Comparison of ENCODE assay signal across 11 mouse cellular contexts in the genomic region with DNA sequence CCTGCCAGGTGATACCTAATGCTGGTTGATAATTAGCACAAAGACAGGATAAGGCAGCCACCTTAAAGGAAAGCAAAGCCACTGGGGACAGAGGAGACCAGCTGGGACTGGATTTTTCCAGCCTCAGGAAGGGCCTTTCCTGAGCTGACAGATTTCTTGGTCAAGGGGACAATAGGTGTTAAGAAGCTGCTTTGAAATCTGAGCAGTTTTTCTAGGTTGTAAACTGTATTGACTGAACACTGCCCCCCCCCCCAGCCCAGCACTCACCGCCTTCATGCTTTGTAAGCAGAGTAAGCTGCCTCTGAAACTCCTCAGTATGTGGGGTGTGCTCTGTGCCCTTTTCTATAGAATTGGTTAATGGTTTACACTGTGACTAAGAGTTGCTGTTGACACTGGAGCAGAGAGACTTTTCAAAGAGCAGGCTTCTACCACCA. TPM values are rescaled to one million over a fixed set of nuclear protein-coding genes. Genes with fewer than 3 reads are reported as not detected.
DNase-seq lines count a peak whose midpoint lies in the region; ATAC-seq and TF ChIP-seq lines count a peak whose summit lies in the region.
"Had no signal": no experiment of that assay in that cellular context is flagged by ENCODE, and none has a peak within 500 bp of the region (broad histone marks: within the 10 kb centered on the region; RNA-seq: fewer than 3 reads in every experiment).

No protein-coding gene starts in this region.

- H3K36me3 ChIP-seq in lung, embryonic 15.5 days, result no peaks in the 10 kb centered on the region
- H3K36me3 ChIP-seq in embryonic facial prominence, embryonic 10.5 days (replicated peaks), result no peaks in the 10 kb centered on the region
- no peaks in the 10 kb centered on the region for H3K36me3 ChIP-seq in kidney, postnatal 0 days (ENCODE audit: insufficient read depth, low read length)
- H3K36me3 ChIP-seq in midbrain, embryonic 14.5 days (ENCODE audit: control insufficient read depth, insufficient read depth, low read length), result no peaks in the 10 kb centered on the region
- H3K36me3 ChIP-seq: limb, embryonic 12.5 days had no signal

- no peaks in the 10 kb centered on the region for H3K27me3 ChIP-seq in lung, embryonic 15.5 days
- H3K27me3 ChIP-seq in embryonic facial prominence, embryonic 10.5 days (replicated peaks; ENCODE audit: low read depth, poor library complexity, severe bottlenecking), result no peaks in the 10 kb centered on the region
- no peaks in the 10 kb centered on the region for H3K27me3 ChIP-seq in kidney, postnatal 0 days (ENCODE audit: insufficient read depth, low read length)
- no peaks in the 10 kb centered on the region for H3K27me3 ChIP-seq in midbrain, embryonic 14.5 days (ENCODE audit: control insufficient read depth, insufficient read depth, low read length)
- H3K27me3 ChIP-seq: limb, embryonic 12.5 days had no signal

- intact Hi-C loops in left cerebral cortex, postnatal 14 days (cut with DNase I), result no loop called here

- no peaks in the 10 kb centered on the region for H3K9me3 ChIP-seq in lung, embryonic 15.5 days
- no peaks in the 10 kb centered on the region for H3K9me3 ChIP-seq in embryonic facial prominence, embryonic 10.5 days
- H3K9me3 ChIP-seq in kidney, postnatal 0 days (replicated peaks; ENCODE audit: low read length), result no peaks in the 10 kb centered on the region
- H3K9me3 ChIP-seq in midbrain, embryonic 14.5 days (ENCODE audit: control insufficient read depth, low read length), result no peaks in the 10 kb centered on the region
- H3K9me3 ChIP-seq: limb, embryonic 12.5 days had no signal

- peak overlapping the region; percentile 4; the same call in 1 of the 2 replicates for H3K4me2 ChIP-seq in lung, embryonic 15.5 days
- no peak overlapping the region for H3K4me2 ChIP-seq in kidney, postnatal 0 days (ENCODE audit: low read length)
- no peak overlapping the region for H3K4me2 ChIP-seq in midbrain, embryonic 14.5 days (ENCODE audit: low read length)
- H3K4me2 ChIP-seq: limb, embryonic 12.5 days had no signal

- peaks cover 10% of the 10 kb centered on the region; the same call in 1 of the 2 replicates for H3K4me1 ChIP-seq in lung, embryonic 15.5 days
- H3K4me1 ChIP-seq in embryonic facial prominence, embryonic 10.5 days, result peaks cover 9% of the 10 kb centered on the region
- no peaks in the 10 kb centered on the region for H3K4me1 ChIP-seq in kidney, postnatal 0 days (replicated peaks; ENCODE audit: insufficient read depth, low read length)
- no peaks in the 10 kb centered on the region; the same call in 1 of the 2 replicates for H3K4me1 ChIP-seq in midbrain, embryonic 14.5 days (ENCODE audit: control insufficient read depth, insufficient read depth, low read length)
- H3K4me1 ChIP-seq: limb, embryonic 12.5 days had no signal

- no peak for TF ChIP-seq CTCF in kidney, postnatal 0 days (IDR thresholded peaks at IDR 0.05; ENCODE audit: low read depth)

- H3K27ac ChIP-seq in lung, embryonic 15.5 days, result peak overlapping the region; percentile 81
- H3K27ac ChIP-seq in embryonic facial prominence, embryonic 10.5 days (replicated peaks), result peak overlapping the region; percentile 44; the same call in 1 of the 2 replicates
- H3K27ac ChIP-seq in kidney, postnatal 0 days, result peak overlapping the region; percentile 72
- H3K27ac ChIP-seq in midbrain, embryonic 14.5 days (replicated peaks; ENCODE audit: low read depth, low read length), result no peak overlapping the region
- H3K27ac ChIP-seq: limb, embryonic 12.5 days had no signal

- WGBS in lung, embryonic 15.5 days, result 5% methylated on average over 1 of the region's 1 CpGs
- WGBS in embryonic facial prominence, embryonic 10.5 days, result 35% methylated on average over 1 of the region's 1 CpGs
- 13% methylated on average over 1 of the region's 1 CpGs for WGBS in kidney, postnatal 0 days
- WGBS in midbrain, embryonic 14.5 days, result 0% methylated on average over 1 of the region's 1 CpGs

- H3K4me3 ChIP-seq in lung, embryonic 15.5 days, result no peak overlapping the region
- no peak overlapping the region for H3K4me3 ChIP-seq in embryonic facial prominence, embryonic 10.5 days
- no peak overlapping the region for H3K4me3 ChIP-seq in kidney, postnatal 0 days (replicated peaks; ENCODE audit: low read depth, low read length)
- no peak overlapping the region for H3K4me3 ChIP-seq in midbrain, embryonic 14.5 days (replicated peaks; ENCODE audit: low read depth, low read length)
- H3K4me3 ChIP-seq: limb, embryonic 12.5 days had no signal

- ATAC-seq in lung, embryonic 15.5 days (ENCODE audit: borderline replicate concordance, extremely low read depth, low FRiP score, low TSS enrichment), result peak; percentile 87
- peak; percentile 89 for ATAC-seq in kidney, postnatal 0 days (replicated peaks; ENCODE audit: low FRiP score, low read depth)
- ATAC-seq in midbrain, embryonic 14.5 days (ENCODE audit: low FRiP score, low TSS enrichment), result no peak
- ATAC-seq in CD4-positive, CD25-positive, alpha-beta regulatory T cell, adult 4 months, result no peak

- no peak overlapping the region for H3K9ac ChIP-seq in lung, embryonic 15.5 days
- H3K9ac ChIP-seq in kidney, postnatal 0 days (ENCODE audit: low read depth, low read length), result no peak overlapping the region
- H3K9ac ChIP-seq in midbrain, embryonic 14.5 days (replicated peaks; ENCODE audit: low read length), result no peak overlapping the region
- H3K9ac ChIP-seq: limb, embryonic 12.5 days had no signal

- DNase-seq in lung, adult 18-20 months, result no peak
- DNase-seq in embryonic facial prominence, embryonic 10.5 days (ENCODE audit: low spot score), result peak; percentile 24
- DNase-seq in kidney, postnatal 0 days (ENCODE audit: low spot score), result peak; percentile 67
- DNase-seq in midbrain, embryonic 14.5 days, result peak; percentile 17
- DNase-seq in left cerebral cortex, postnatal 14 days (ENCODE audit: low spot score in 2 of 2), result no peak
- DNase-seq in frontal cortex, adult 2 months (ENCODE audit: extremely low spot score in 1 of 2, low spot score in 1 of 2), result no peak
- DNase-seq: gastrocnemius, postnatal 14 days had no signal

RNA-seq across cellular contexts. Expression of gene Tmprss2, which starts 48.2 kb away (rescaled TPM):
- 9.4 and 9.8 TPM in 2 replicates for polyA plus RNA-seq in lung, embryonic 15.5 days (2015; fragmentation: Nextera tagmentation; extraction: Ambion mirVana)
- polyA plus RNA-seq in embryonic facial prominence, embryonic 10.5 days (2016; fragmentation: Nextera tagmentation; extraction: Ambion mirVana), result 0.55 and 0.60 TPM in 2 replicates
- 79.1 and 91.6 TPM in 2 replicates for polyA plus RNA-seq in kidney, postnatal 0 days (2015; fragmentation: Nextera tagmentation; extraction: Ambion mirVana)
- 0.18 TPM in 1 of 2 replicates, not detected in the other for polyA plus RNA-seq in midbrain, embryonic 14.5 days (2014; fragmentation: Nextera tagmentation; extraction: Ambion mirVana)
- polyA plus RNA-seq in CD4-positive, CD25-positive, alpha-beta regulatory T cell, adult 4 months (2017; shearing (Covaris generic)), result not detected
- not detected for total RNA-seq in left cerebral cortex, postnatal 14 days (2021)
- 0.19 and 0.26 TPM in 2 replicates for polyA plus RNA-seq in frontal cortex, adult 2 months (2012; rRNA removed)
- total RNA-seq: gastrocnemius, postnatal 14 days; neutrophil, adult 5-6 weeks had no signal

Comparison
In these comparisons a context has a peak if more than half of its experiments do, and no peak if none do; other contexts are left out.
1. ATAC-seq: peak in lung, embryonic 15.5 days (single experiment) and kidney, postnatal 0 days (single experiment); none in midbrain, embryonic 14.5 days (single experiment) and CD4-positive, CD25-positive, alpha-beta regulatory T cell, adult 4 months (single experiment).
2. DNase-seq: peak in embryonic facial prominence, embryonic 10.5 days (single experiment), kidney, postnatal 0 days (single experiment) and midbrain, embryonic 14.5 days (single experiment); none in lung, adult 18-20 months (0 of 2), left cerebral cortex, postnatal 14 days (0 of 2) and frontal cortex, adult 2 months (0 of 2).